Mouse (Mus musculus): ENCODE measurements around the gene Fra10ac1.

Gene Fra10ac1

GRCm38 (mm10) chr19:38223905-38224684, at the start of gene Fra10ac1:
Fra10ac1 (minus strand) TSS chr19:38224156.
- DNase-seq (ENCODE audit: low spot score), result peak; percentile 89

- DNase-seq (ENCODE audit: low spot score), result no peak
Observed at GRCm38 (mm10) chr19:38271071-38271470, 47.1 kb upstream of the Fra10ac1 start.

GRCm38 (mm10) chr19:38267469-38267868, 43.5 kb upstream of the Fra10ac1 start:
- no peak for DNase-seq (ENCODE audit: low spot score)

GRCm38 (mm10) chr19:38265767-38266166, 41.8 kb upstream of the Fra10ac1 start:
- no peak for DNase-seq (ENCODE audit: low spot score)

GRCm38 (mm10) chr19:38264505-38265500, 40.8 kb upstream of the Fra10ac1 start, which contains the start of gene Lgi1:
Lgi1 (plus strand) TSS chr19:38264536.
- DNase-seq (ENCODE audit: low spot score), result no peak

- peak; percentile 27 for DNase-seq (ENCODE audit: low spot score)
Observed at GRCm38 (mm10) chr19:38263829-38264504, 40.0 kb upstream of the Fra10ac1 start.

GRCm38 (mm10) chr19:38261351-38261750, 37.4 kb upstream of the Fra10ac1 start:
- DNase-seq (ENCODE audit: low spot score), result no peak

- DNase-seq (ENCODE audit: low spot score), result no peak
Observed at GRCm38 (mm10) chr19:38260346-38260745, 36.4 kb upstream of the Fra10ac1 start.

GRCm38 (mm10) chr19:38259436-38259835, 35.5 kb upstream of the Fra10ac1 start:
- no peak for DNase-seq (ENCODE audit: low spot score)

- no peak for DNase-seq (ENCODE audit: low spot score)
Observed at GRCm38 (mm10) chr19:38258651-38259065, 34.7 kb upstream of the Fra10ac1 start.

- peak; percentile 28 for DNase-seq (ENCODE audit: low spot score)
Observed at GRCm38 (mm10) chr19:38253796-38254195, 29.8 kb upstream of the Fra10ac1 start.

GRCm38 (mm10) chr19:38249627-38250026, 25.7 kb upstream of the Fra10ac1 start:
- no peak for DNase-seq (ENCODE audit: low spot score)

GRCm38 (mm10) chr19:38246177-38246622, 22.2 kb upstream of the Fra10ac1 start:
- no peak for DNase-seq (ENCODE audit: low spot score)

- DNase-seq (ENCODE audit: low spot score), result no peak
Observed at GRCm38 (mm10) chr19:38245361-38246176, 21.6 kb upstream of the Fra10ac1 start.

- DNase-seq (ENCODE audit: low spot score), result no peak
Observed at GRCm38 (mm10) chr19:38244748-38245147, 20.8 kb upstream of the Fra10ac1 start.

GRCm38 (mm10) chr19:38242314-38242852, 18.4 kb upstream of the Fra10ac1 start:
- no peak for DNase-seq (ENCODE audit: low spot score)

- DNase-seq (ENCODE audit: low spot score), result no peak
Observed at GRCm38 (mm10) chr19:38238213-38238951, 14.4 kb upstream of the Fra10ac1 start.

- DNase-seq (ENCODE audit: low spot score), result no peak
Observed at GRCm38 (mm10) chr19:38237834-38238212, 13.9 kb upstream of the Fra10ac1 start.

GRCm38 (mm10) chr19:38236526-38236925, 12.6 kb upstream of the Fra10ac1 start:
- DNase-seq (ENCODE audit: low spot score), result no peak

- no peak for DNase-seq (ENCODE audit: low spot score)
Observed at GRCm38 (mm10) chr19:38232516-38232915, 8.6 kb upstream of the Fra10ac1 start.
